Mouse (Mus musculus) telencephalon, adult 2 months (tissue): ENCODE measurements around the gene Osr1.

Experiments
- DNase-seq: peaks from one replicate; pipeline ENCODE4 v3.0.0-alpha.2; 2011; ENCODE audit warnings: low read depth, low spot score

Gene Osr1

DNA sequence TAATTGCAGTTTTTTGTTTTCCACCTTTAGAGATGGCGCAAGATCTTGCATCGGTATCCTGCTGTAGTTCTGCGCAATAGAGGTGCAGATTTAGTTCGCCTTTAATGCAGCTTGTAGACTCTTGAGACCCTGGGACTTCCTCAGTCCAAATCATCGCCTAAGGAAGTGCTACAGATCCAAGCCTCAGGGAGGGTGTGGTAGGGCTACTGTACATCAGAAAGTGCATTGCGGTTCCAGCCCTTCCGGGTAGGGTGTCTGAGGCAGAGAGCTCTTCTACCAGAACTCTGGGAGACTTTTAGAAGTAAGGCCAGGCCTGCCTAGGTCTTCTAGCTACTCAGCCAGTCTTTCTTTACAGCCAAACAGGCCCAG lies 15.2 kb downstream of the Osr1 start:
- no peak for DNase-seq

GRCm38 (mm10) chr12:9587732-9588131 lies 17.8 kb downstream of the Osr1 start:
- DNase-seq: no peak

DNA sequence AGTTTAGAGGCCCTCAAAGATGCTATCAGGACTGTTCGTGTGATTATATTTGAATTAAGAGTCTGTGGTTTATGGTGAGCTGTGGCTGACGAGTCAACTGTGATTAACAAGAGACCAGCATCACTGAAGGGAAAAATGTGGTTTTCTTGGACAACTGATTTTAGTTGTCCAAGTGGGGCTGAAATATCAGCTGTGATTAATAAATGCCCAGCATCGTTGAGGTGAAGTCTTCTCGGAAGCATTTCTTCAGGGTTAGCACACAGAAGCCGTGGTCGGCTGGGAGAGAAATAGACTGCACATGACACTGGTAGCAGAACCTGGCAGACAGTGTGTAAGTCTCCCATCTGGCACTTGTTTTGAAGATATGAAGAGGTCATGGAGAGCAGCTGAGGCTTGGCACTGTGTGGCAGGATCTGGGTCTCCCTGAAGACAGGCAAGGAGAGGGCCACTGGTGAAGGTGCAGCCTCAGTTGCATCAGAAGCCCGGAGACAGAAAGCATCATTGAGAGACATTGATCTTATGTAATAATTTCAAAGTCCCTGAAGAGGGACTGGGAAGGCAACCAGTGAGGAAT lies 19.7 kb downstream of the Osr1 start:
- no peak for DNase-seq

GRCm38 (mm10) chr12:9591141-9591540 lies 21.2 kb downstream of the Osr1 start:
- no peak for DNase-seq

GRCm38 (mm10) chr12:9598219-9598618 lies 28.3 kb downstream of the Osr1 start:
- DNase-seq: no peak
